Mouse (Mus musculus) midbrain, embryonic 12.5 days (tissue): ENCODE data around the gene Kpnb1. TPM values are rescaled to one million over a fixed set of nuclear protein-coding genes. Genes with fewer than 3 reads are reported as not detected.

Experiments used
- ATAC-seq: fragments of 200-750 bp; cut with Nextera tagmentation; 2 replicates; pipeline ENCODE4 v1.8.0; 2017; ENCODE audit warnings: low read depth, moderate TSS enrichment, moderate library complexity; ENCODE audit not compliant: low FRiP score
- H3K27ac ChIP-seq: fragments of 300-500 bp; sonication (generic); replicated peaks from 2 replicates; pipeline ENCODE4 v1.5.1; 2016; ENCODE audit warnings: mild to moderate bottlenecking
- H3K27me3 ChIP-seq: fragments of 300-500 bp; sonication (generic); 2 replicates; pipeline ENCODE4 v1.6.1; 2016; ENCODE audit warnings: mild to moderate bottlenecking
- H3K36me3 ChIP-seq: fragments of 300-500 bp; sonication (generic); 2 replicates; pipeline ENCODE4 v1.6.1; 2016
- H3K4me1 ChIP-seq: fragments of 300-500 bp; sonication (generic); 2 replicates; pipeline ENCODE4 v1.6.1; 2016
- H3K4me2 ChIP-seq: fragments of 300-500 bp; sonication (generic); replicated peaks from 2 replicates; pipeline ENCODE4 v1.6.1; 2016; ENCODE audit warnings: mild to moderate bottlenecking, moderate library complexity
- H3K4me3 ChIP-seq: fragments of 300-500 bp; sonication (generic); 2 replicates; pipeline ENCODE4 v1.5.1; 2016; ENCODE audit warnings: mild to moderate bottlenecking
- H3K9ac ChIP-seq: fragments of 300-500 bp; sonication (generic); replicated peaks from 2 replicates; pipeline ENCODE4 v1.6.1; 2016; ENCODE audit warnings: mild to moderate bottlenecking, moderate library complexity
- H3K9me3 ChIP-seq: fragments of 300-500 bp; sonication (generic); 2 replicates; pipeline ENCODE4 v1.6.1; 2016; ENCODE audit warnings: mild to moderate bottlenecking
- WGBS: fragments of 180-500 bp; shearing (Covaris S2); methylation state at CpG from one replicate; pipeline ENCODE4 v1.1.7; 2016; 5-methylcytosine and 5-hydroxymethylcytosine counted together
- polyA plus RNA-seq: library from polyadenylated mRNA; unstranded; fragments of >200 nt; fragmentation: Nextera tagmentation; extraction: Ambion mirVana; gene quantifications from 2 replicates; pipeline ENCODE4 v1.2.1, GENCODE M21; 2016

Gene Kpnb1
- polyA plus RNA-seq, 1 experiment from 2014 or later = 68.2 TPM

DNA sequence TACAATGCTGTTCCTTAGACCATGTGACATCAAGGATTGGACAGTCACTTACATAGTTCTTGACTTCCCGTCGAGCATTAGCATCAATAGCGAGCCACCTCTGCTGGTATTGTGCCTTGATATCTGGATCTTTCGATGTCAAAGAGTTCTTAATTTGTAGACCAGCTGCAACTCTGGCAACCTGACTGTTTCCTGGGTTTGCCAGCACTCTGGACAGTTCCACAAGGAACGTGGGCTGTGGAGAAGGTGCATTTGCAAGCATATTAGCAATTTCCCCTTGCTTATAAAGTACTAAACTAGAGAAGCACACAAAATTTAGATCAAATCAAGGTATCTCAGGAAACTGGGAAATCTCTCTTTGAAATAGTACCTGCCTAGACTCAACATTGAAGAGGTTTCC is 2.8 kb downstream of the Kpnb1 start:
- WGBS = 84% methylated on average over 5 of the region's 5 CpGs
- peaks cover 43% of the 10 kb centered on the region for H3K4me1 ChIP-seq
- H3K4me2 ChIP-seq = no peak overlapping the region
- H3K9me3 ChIP-seq = no peaks in the 10 kb centered on the region
- H3K9ac ChIP-seq = no peak overlapping the region
- no peaks in the 10 kb centered on the region for H3K27me3 ChIP-seq
- no peak overlapping the region for H3K27ac ChIP-seq
- H3K36me3 ChIP-seq = peaks cover 61% of the 10 kb centered on the region
- H3K4me3 ChIP-seq = no peak overlapping the region
- ATAC-seq = no peak

DNA sequence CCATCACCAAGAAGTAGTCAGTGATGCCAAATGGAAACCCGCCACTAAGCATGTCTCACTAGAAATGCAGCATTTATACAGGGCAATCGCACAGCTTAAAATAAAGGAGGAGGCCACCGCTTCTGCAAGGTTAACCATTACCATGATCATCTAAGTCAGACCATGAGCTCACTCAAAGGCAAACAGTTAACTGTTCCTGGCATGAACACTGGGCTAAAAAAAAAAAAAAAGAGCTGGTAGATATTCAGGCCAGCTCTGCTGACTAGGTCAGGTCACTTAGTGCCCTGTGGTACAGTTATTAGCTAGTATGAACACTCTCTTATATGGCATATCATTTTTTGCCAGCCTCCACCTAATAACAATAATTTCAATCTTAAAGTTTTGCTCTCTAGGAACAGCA is 5.2 kb downstream of the Kpnb1 start:
- peaks cover 83% of the 10 kb centered on the region for H3K36me3 ChIP-seq
- no peaks in the 10 kb centered on the region for H3K27me3 ChIP-seq
- H3K4me1 ChIP-seq = peaks cover 33% of the 10 kb centered on the region
- H3K9me3 ChIP-seq = no peaks in the 10 kb centered on the region
- no peak for ATAC-seq
- no peak overlapping the region for H3K27ac ChIP-seq
- no peak overlapping the region for H3K4me3 ChIP-seq
- H3K9ac ChIP-seq = no peak overlapping the region
- no peak overlapping the region for H3K4me2 ChIP-seq
- WGBS = 94% methylated on average over 3 of the region's 3 CpGs

DNA sequence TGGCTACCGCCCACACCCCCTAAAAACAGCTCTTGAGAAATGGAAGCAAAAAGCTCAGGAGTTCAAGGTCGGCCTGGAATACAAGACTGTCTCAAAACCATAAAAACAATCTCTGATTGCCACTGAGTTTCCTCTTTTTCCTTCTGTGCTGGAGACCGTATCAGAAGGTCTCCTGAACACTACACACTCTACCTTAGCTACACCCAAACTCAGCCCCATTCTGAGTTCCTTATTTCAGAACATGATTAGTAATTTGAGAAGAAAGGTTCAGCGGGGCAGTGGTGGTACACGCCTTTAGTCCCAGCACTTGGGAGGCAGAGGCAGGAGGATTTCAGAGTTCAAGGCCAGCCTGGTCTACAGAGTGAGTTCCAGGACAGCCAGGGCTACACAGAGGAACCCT is 6.6 kb downstream of the Kpnb1 start:
- WGBS = 91% methylated on average over 5 of the region's 5 CpGs
- ATAC-seq = no peak
- H3K36me3 ChIP-seq = peaks cover 94% of the 10 kb centered on the region
- H3K4me1 ChIP-seq = peaks cover 29% of the 10 kb centered on the region
- H3K4me2 ChIP-seq = no peak overlapping the region
- no peak overlapping the region for H3K4me3 ChIP-seq
- no peak overlapping the region for H3K9ac ChIP-seq
- H3K27me3 ChIP-seq = no peaks in the 10 kb centered on the region
- no peaks in the 10 kb centered on the region for H3K9me3 ChIP-seq
- no peak overlapping the region for H3K27ac ChIP-seq

- Histone ChIP-seq H3K4me2 (no peak overlapping the region), H3K4me1 (peaks cover 4% of the 10 kb centered on the region; the same call in 1 of the 2 replicates), H3K9me3 (no peaks in the 10 kb centered on the region), H3K4me3 (no peak overlapping the region), H3K27me3 (no peaks in the 10 kb centered on the region), H3K9ac (no peak overlapping the region), H3K27ac (no peak overlapping the region), H3K36me3 (peaks cover 97% of the 10 kb centered on the region)
- WGBS = 100% methylated on average over 2 of the region's 2 CpGs
- no peak for ATAC-seq
Observed at GRCm38 (mm10) chr11:97178198-97178597, 9.5 kb downstream of the Kpnb1 start.

- peaks cover 96% of the 10 kb centered on the region for H3K36me3 ChIP-seq
- WGBS = 59% methylated on average over 3 of the region's 3 CpGs
- no peak overlapping the region for H3K27ac ChIP-seq
- ATAC-seq = no peak
- H3K9ac ChIP-seq = no peak overlapping the region
- H3K4me2 ChIP-seq = no peak overlapping the region
- H3K4me3 ChIP-seq = no peak overlapping the region
- no peaks in the 10 kb centered on the region for H3K4me1 ChIP-seq
- no peaks in the 10 kb centered on the region for H3K27me3 ChIP-seq
- H3K9me3 ChIP-seq = no peaks in the 10 kb centered on the region
Observed at GRCm38 (mm10) chr11:97176851-97177250, 10.8 kb downstream of the Kpnb1 start.

- no peaks in the 10 kb centered on the region for H3K9me3 ChIP-seq
- H3K9ac ChIP-seq = no peak overlapping the region
- no peaks in the 10 kb centered on the region for H3K27me3 ChIP-seq
- H3K4me1 ChIP-seq = no peaks in the 10 kb centered on the region
- ATAC-seq = no peak
- WGBS = 95% methylated on average over 7 of the region's 7 CpGs
- no peak overlapping the region for H3K4me2 ChIP-seq
- no peak overlapping the region for H3K4me3 ChIP-seq
- H3K27ac ChIP-seq = no peak overlapping the region
- H3K36me3 ChIP-seq = peaks cover 96% of the 10 kb centered on the region
Observed at GRCm38 (mm10) chr11:97175499-97175898, 12.2 kb downstream of the Kpnb1 start.

GRCm38 (mm10) chr11:97160341-97160740 is 27.3 kb downstream of the Kpnb1 start:
- WGBS = 66% methylated on average over 6 of the region's 6 CpGs
- no peak for ATAC-seq
- H3K36me3 ChIP-seq = peaks cover 94% of the 10 kb centered on the region

DNA sequence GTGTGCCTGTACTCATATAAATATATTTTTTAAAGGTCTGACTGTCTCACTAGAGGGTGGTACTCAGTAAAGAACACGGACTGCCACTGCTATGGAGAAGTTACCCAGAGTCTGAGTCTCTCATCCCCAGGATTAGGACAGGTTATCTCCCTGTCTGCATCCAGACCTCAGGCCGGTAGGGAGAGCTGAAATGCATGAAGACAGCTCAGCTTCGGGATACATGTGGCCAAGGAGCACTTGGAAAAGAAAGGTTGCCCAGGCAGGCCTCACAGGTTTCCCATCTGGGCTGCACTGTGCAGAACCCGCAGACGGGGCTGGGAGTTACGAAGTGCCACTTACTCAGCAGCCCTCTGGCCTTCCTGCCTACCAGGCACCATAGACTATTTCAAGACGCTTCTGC is 30.7 kb downstream of the Kpnb1 start:
- no peak for ATAC-seq
- Histone ChIP-seq H3K27ac (no peak overlapping the region), H3K9ac (no peak overlapping the region), H3K4me1 (peaks cover 11% of the 10 kb centered on the region), H3K9me3 (no peaks in the 10 kb centered on the region), H3K36me3 (peaks cover 73% of the 10 kb centered on the region), H3K27me3 (peaks cover 4% of the 10 kb centered on the region; the same call in 1 of the 2 replicates), H3K4me2 (no peak overlapping the region), H3K4me3 (no peak overlapping the region)
- WGBS = 82% methylated on average over 7 of the region's 7 CpGs

More at GRCm38 (mm10) chr11:97160341-97160740, 27.3 kb downstream of the Kpnb1 start:
- Histone ChIP-seq H3K27ac (no peak overlapping the region), H3K9ac (no peak overlapping the region), H3K9me3 (no peaks in the 10 kb centered on the region), H3K4me3 (no peak overlapping the region), H3K27me3 (no peaks in the 10 kb centered on the region), H3K4me2 (no peak overlapping the region), H3K4me1 (no peaks in the 10 kb centered on the region)

GRCm38 (mm10) chr11:97152662-97153287 is 34.9 kb downstream of the Kpnb1 start:
- Histone ChIP-seq H3K36me3 (peaks cover 34% of the 10 kb centered on the region), H3K9ac (peak overlapping the region; percentile 86; the same call in 1 of the 2 replicates), H3K27me3 (peaks cover 29% of the 10 kb centered on the region), H3K4me3 (0 out of 2 replicates have a peak overlapping the region, but pooled peaks have one; percentile 77), H3K27ac (no peak overlapping the region), H3K4me2 (peak overlapping the region; percentile 91; the same call in 1 of the 2 replicates), H3K9me3 (no peaks in the 10 kb centered on the region), H3K4me1 (peaks cover 35% of the 10 kb centered on the region)
- 19% methylated on average over 10 of the region's 10 CpGs for WGBS
- no peak for ATAC-seq

DNA sequence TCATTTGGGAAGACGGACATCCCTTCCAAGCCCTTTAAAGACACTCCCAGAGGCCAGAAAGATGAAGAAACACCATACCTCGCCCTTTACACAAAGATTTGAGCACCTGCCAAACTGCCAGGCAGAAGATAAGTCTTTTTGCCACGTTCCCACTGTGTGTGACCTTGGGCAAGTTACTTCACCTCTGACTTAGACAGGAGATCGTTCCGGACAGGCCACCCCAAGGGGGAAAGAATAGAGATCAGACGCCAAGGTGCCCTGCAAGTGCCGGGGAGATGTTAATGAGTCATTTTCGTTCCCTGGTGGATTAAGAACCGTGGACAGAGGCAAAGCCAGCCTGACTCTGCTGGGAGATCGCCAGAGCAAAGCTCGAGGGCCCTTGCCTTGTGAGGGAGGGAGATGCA is 35.7 kb downstream of the Kpnb1 start:
- under 1% methylated on average over 11 of the region's 11 CpGs for WGBS
- no peaks in the 10 kb centered on the region for H3K9me3 ChIP-seq
- peak overlapping the region; percentile 77 for H3K4me3 ChIP-seq
- peaks cover 35% of the 10 kb centered on the region for H3K4me1 ChIP-seq
- peak overlapping the region; percentile 86; the same call in 1 of the 2 replicates for H3K9ac ChIP-seq
- H3K27me3 ChIP-seq = peaks cover 34% of the 10 kb centered on the region
- ATAC-seq = no peak
- peak overlapping the region; percentile 4; the same call in 1 of the 2 replicates for H3K27ac ChIP-seq
- H3K4me2 ChIP-seq = peak overlapping the region; percentile 91
- peaks cover 26% of the 10 kb centered on the region for H3K36me3 ChIP-seq

DNA sequence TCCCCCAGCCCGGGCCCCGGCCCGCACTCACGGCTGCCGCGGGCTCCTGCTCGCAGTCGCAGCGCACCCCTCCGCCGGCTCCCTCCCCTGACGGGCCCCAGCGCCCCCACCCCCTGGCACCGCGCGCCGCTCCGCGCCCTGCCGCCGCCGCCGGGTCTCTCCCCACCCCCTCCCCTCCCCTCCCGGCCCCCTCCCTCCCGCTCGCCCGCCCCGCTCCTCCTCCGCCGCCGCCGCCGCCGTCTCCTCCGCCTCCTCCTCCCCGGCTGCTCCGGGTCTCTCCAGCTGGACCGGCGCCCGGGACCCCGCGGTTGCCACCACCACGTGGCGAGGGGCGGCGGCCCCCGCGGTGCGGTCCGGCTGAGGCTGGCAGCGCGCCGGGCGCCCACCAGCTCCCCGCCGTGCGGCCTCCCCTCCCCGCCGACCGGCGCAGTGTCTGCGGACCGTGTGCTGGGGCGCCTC is 36.3 kb downstream of the Kpnb1 start, which contains the start of gene Tbkbp1:
TSS of gene Tbkbp1 (minus strand) at position 153 of the 459 bp plus-strand sequence.
- H3K9ac ChIP-seq = peak within 1 kb of the TSS; percentile 86
- no peaks in the 10 kb centered on the region for H3K9me3 ChIP-seq
- H3K36me3 ChIP-seq = peaks cover 20% of the 10 kb centered on the region
- under 1% methylated on average over 27 of the region's 64 CpGs for WGBS
- H3K27me3 ChIP-seq = peaks cover 34% of the 10 kb centered on the region
- H3K4me3 ChIP-seq = peak within 1 kb of the TSS; percentile 77
- peak within 1 kb of the TSS; percentile 90 for H3K27ac ChIP-seq
- peaks cover 39% of the 10 kb centered on the region for H3K4me1 ChIP-seq
- H3K4me2 ChIP-seq = peak within 1 kb of the TSS; percentile 91
- ATAC-seq = peak; percentile 50

- Histone ChIP-seq H3K4me1 (peaks cover 40% of the 10 kb centered on the region), H3K27ac (peak overlapping the region; percentile 90), H3K4me2 (peak overlapping the region; percentile 91), H3K9ac (peak overlapping the region; percentile 86), H3K27me3 (peaks cover 34% of the 10 kb centered on the region), H3K4me3 (peak overlapping the region; percentile 77), H3K36me3 (peaks cover 20% of the 10 kb centered on the region), H3K9me3 (no peaks in the 10 kb centered on the region)
- WGBS = under 1% methylated on average over 66 of the region's 102 CpGs
- peak; percentile 84 for ATAC-seq
Observed at GRCm38 (mm10) chr11:97150411-97151330, 37.0 kb downstream of the Kpnb1 start.
